Mouse (Mus musculus) lung, postnatal 0 days (tissue): Measurements from ENCODE around the gene Tmem125. TPM values are rescaled to one million over a fixed set of nuclear protein-coding genes. Genes with fewer than 3 reads are reported as not detected.

Experiments
- ATAC-seq: fragments of 200-750 bp; cut with Nextera tagmentation; 2 replicates; pipeline ENCODE4 v1.8.0; 2017; ENCODE audit warnings: moderate library complexity
- DNase-seq: peaks from one replicate; pipeline ENCODE4 v3.0.0-alpha.2; 2016; ENCODE audit warnings: low spot score
- H3K27ac ChIP-seq: fragments of 300-500 bp; sonication (generic); 2 replicates; pipeline ENCODE4 v1.5.1; 2014; ENCODE audit warnings: antibody characterized with exemption, mild to moderate bottlenecking, low read length, mixed read lengths
- H3K27me3 ChIP-seq: fragments of 300-500 bp; sonication (generic); replicated peaks from 2 replicates; pipeline ENCODE4 v1.6.1; 2014; ENCODE audit warnings: low read length, mixed read lengths; ENCODE audit not compliant: insufficient read depth
- H3K36me3 ChIP-seq: fragments of 300-500 bp; sonication (generic); 2 replicates; pipeline ENCODE4 v1.6.1; 2014; ENCODE audit warnings: low read length, mixed read lengths; ENCODE audit not compliant: insufficient read depth
- H3K4me1 ChIP-seq: fragments of 300-500 bp; sonication (generic); 2 replicates; pipeline ENCODE4 v1.6.1; 2014; ENCODE audit warnings: antibody characterized with exemption, low read depth, low read length, mixed read lengths; ENCODE audit not compliant: insufficient read depth
- H3K4me2 ChIP-seq: fragments of 300-500 bp; sonication (generic); replicated peaks from 2 replicates; pipeline ENCODE4 v1.6.1; 2014; ENCODE audit warnings: low read depth, mild to moderate bottlenecking, low read length, moderate library complexity, mixed read lengths
- H3K4me3 ChIP-seq: fragments of 300-500 bp; sonication (generic); 2 replicates; pipeline ENCODE4 v1.5.1; 2014; ENCODE audit warnings: low read depth, low read length
- H3K9ac ChIP-seq: fragments of 300-500 bp; sonication (generic); replicated peaks from 2 replicates; pipeline ENCODE4 v1.6.1; 2014; ENCODE audit warnings: low read depth, mild to moderate bottlenecking
- H3K9me3 ChIP-seq: fragments of 300-500 bp; sonication (generic); 2 replicates; pipeline ENCODE4 v1.6.1; 2016; ENCODE audit warnings: low read length, mixed read lengths
- CTCF ChIP-seq: IDR thresholded peaks from 2 replicates; pipeline ENCODE4 v1.5.1; 2016; ENCODE audit warnings: antibody characterized with exemption, mild to moderate bottlenecking
- EP300 ChIP-seq: IDR thresholded peaks from 2 replicates; pipeline ENCODE4 v1.6.1; 2016; ENCODE audit warnings: antibody characterized with exemption, mild to moderate bottlenecking, control low read depth
- WGBS: fragments of 180-500 bp; shearing (Covaris S2); extraction: QIAGEN DNeasy Blood & Tissue Kit; methylation state at CpG from one replicate; pipeline ENCODE4 v1.1.7; 2014; 5-methylcytosine and 5-hydroxymethylcytosine counted together
- polyA plus RNA-seq: library from polyadenylated mRNA; unstranded; fragments of >200 nt; fragmentation: Nextera tagmentation; extraction: Ambion mirVana; gene quantifications from 2 replicates; pipeline ENCODE4 v1.2.1, GENCODE M21; 2015

Tmem125 gene
- polyA plus RNA-seq, 1 experiment from 2014 or later, result 17.4 TPM

DNA sequence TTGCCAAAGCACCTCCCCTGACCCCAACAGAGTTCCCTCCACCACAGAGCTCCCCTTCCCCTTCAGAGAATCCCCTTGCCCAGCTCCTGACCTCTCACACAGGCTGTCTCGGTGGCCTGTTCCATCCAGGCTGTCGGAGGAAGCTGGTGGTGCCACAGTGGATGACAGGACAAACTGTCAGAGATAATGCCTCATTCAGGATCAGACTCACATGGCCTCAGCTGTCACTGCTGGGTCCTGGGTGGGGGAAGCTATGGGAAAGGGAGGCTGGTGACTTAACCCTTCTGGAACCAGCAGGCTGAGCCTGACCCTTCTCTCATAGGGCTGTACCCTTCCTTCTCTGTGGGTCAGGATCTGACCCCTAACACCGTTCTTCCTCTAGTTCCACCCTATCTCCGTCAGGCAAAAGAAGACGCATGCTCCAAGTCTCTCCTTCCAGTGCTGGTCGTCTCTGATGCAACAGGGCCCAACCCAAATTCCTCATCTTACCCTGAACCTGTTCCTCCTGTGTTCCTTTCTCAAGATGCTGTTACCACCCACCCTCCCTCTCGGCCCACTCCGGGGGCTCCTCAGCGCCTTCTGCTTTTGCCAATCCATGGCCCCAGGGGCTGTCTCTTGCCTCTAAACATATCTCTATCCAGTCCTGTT lies 1.2 kb downstream of the Tmem125 start:
- no peak for ATAC-seq
- peak overlapping the region; percentile 31; the same call in 1 of the 2 replicates for H3K4me3 ChIP-seq
- H3K27me3 ChIP-seq, result no peaks in the 10 kb centered on the region
- no peaks in the 10 kb centered on the region for H3K36me3 ChIP-seq
- no peak for TF ChIP-seq EP300
- TF ChIP-seq CTCF, result no peak
- no peaks in the 10 kb centered on the region for H3K9me3 ChIP-seq
- peak overlapping the region; percentile 83 for H3K27ac ChIP-seq
- DNase-seq, result peak; percentile 45
- WGBS, result 36% methylated on average over 9 of the region's 9 CpGs
- H3K4me1 ChIP-seq, result no peaks in the 10 kb centered on the region
- H3K4me2 ChIP-seq, result peak overlapping the region; percentile 65
- 0 out of 2 replicates have a peak overlapping the region, but pooled peaks have one; percentile 5 for H3K9ac ChIP-seq

GRCm38 (mm10) chr4:118539904-118540303 lies 3.9 kb downstream of the Tmem125 start:
- no peak for TF ChIP-seq CTCF
- no peak for TF ChIP-seq EP300
- Histone ChIP-seq H3K4me1 (no peaks in the 10 kb centered on the region), H3K4me3 (no peak overlapping the region), H3K36me3 (no peaks in the 10 kb centered on the region), H3K4me2 (no peak overlapping the region), H3K27me3 (no peaks in the 10 kb centered on the region), H3K9ac (no peak overlapping the region), H3K27ac (peak overlapping the region; percentile 32; the same call in 1 of the 2 replicates), H3K9me3 (no peaks in the 10 kb centered on the region)
- no peak for ATAC-seq
- no peak for DNase-seq
- WGBS, result 34% methylated on average over 10 of the region's 10 CpGs

DNA sequence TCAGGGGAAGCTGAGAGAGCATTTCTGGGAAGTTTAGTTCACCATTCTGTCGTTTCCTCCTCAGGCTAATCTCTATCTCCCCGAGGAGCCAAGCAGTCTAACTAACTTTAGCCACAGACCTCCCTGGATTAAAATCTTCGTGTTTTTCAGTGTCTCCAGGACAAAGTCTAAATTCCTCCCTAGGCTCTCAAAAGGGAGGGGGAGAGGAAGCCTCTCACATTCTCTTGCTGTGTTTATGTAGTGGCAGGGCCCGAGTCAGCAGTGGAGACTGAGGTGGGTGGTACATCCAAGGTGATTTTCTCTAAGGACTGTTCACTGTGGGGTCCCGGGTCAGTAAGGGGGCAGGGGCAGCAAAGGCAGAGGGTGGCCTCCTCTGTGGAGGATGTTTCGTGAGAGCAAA lies 6.0 kb downstream of the Tmem125 start:
- TF ChIP-seq CTCF (no peak), EP300 (no peak)
- DNase-seq (no peak), ATAC-seq (no peak)
- Histone ChIP-seq H3K36me3 (no peaks in the 10 kb centered on the region), H3K27me3 (no peaks in the 10 kb centered on the region), H3K9me3 (no peaks in the 10 kb centered on the region), H3K4me1 (no peaks in the 10 kb centered on the region), H3K4me3 (no peak overlapping the region), H3K9ac (no peak overlapping the region), H3K4me2 (no peak overlapping the region), H3K27ac (no peak overlapping the region)
- WGBS, result 33% methylated on average over 6 of the region's 6 CpGs

DNA sequence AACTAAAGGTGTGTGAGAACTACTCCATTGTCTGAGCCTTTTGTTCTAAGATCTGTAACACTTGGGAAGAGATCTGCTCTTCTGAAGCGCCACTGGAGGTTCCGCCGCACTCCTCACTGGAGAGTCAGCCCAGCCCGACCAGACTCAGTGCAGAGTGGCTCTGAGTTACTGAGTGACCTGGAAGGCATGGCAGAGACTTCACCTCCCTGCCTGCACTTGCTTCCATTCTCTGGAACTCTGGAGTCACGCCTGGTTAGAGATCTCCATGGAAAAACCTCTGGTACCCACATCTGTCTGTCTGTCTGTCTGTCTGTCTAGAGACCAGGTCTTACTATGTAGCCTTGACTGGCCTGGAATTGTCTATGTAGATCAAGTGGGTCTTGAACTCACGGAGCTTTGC lies 8.2 kb downstream of the Tmem125 start:
- no peaks in the 10 kb centered on the region for H3K4me1 ChIP-seq
- 75% methylated on average over 6 of the region's 6 CpGs for WGBS
- H3K4me3 ChIP-seq, result no peak overlapping the region
- no peak overlapping the region for H3K4me2 ChIP-seq
- ATAC-seq (no peak), DNase-seq (no peak)
- H3K9ac ChIP-seq, result no peak overlapping the region
- TF ChIP-seq EP300 (no peak), CTCF (no peak)
- no peaks in the 10 kb centered on the region for H3K9me3 ChIP-seq
- H3K27ac ChIP-seq, result no peak overlapping the region
- H3K36me3 ChIP-seq, result no peaks in the 10 kb centered on the region
- no peaks in the 10 kb centered on the region for H3K27me3 ChIP-seq

DNA sequence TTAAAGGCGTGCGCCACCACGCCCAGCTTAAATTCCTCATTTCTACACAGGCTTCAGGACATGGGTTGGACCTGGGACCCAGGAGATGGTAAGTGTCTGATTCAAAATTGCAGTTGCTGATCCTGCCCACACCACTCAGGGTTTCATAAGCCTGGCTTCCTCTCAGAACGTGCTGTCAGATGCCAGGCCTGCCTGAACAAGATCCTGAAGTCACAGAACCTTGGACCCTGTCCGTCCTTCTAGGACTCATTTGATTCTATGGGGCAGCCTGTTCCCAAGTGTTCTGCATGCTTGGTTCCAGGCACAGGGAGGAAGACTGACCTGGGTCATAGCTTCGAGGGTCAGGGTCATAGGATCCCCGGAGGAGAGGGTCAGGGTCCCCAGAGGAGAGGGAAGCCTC lies 10.2 kb downstream of the Tmem125 start:
- no peak for DNase-seq
- no peak overlapping the region for H3K4me2 ChIP-seq
- H3K27me3 ChIP-seq, result no peaks in the 10 kb centered on the region
- no peaks in the 10 kb centered on the region for H3K36me3 ChIP-seq
- TF ChIP-seq EP300 (no peak), CTCF (no peak)
- H3K4me3 ChIP-seq, result no peak overlapping the region
- H3K9ac ChIP-seq, result no peak overlapping the region
- no peaks in the 10 kb centered on the region for H3K9me3 ChIP-seq
- no peak for ATAC-seq
- 76% methylated on average over 7 of the region's 7 CpGs for WGBS
- H3K27ac ChIP-seq, result no peak overlapping the region
- no peaks in the 10 kb centered on the region for H3K4me1 ChIP-seq

DNA sequence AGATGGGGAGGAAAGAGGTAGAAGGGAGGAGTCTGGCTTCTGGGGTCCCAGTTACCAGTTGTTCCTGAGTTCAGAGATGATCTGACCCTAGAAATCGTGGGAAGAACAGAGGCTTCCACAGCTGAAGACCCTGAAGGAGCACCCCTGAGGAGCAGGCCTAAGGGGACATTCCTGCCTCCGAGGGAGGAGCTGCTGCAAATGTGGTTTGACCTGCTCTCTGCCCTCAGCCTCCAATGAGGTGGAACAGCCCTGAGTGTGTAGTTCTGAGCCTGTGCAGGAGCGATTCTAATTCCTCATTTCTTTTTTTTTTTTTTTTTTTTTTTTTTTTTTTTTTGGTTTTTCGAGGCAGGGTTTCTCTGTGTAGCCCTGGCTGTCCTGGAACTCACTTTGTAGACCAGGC lies 10.7 kb downstream of the Tmem125 start:
- no peak for DNase-seq
- no peak overlapping the region for H3K9ac ChIP-seq
- no peak for TF ChIP-seq CTCF
- TF ChIP-seq EP300, result no peak
- H3K27me3 ChIP-seq, result no peaks in the 10 kb centered on the region
- no peak overlapping the region for H3K4me2 ChIP-seq
- H3K4me1 ChIP-seq, result no peaks in the 10 kb centered on the region
- H3K36me3 ChIP-seq, result no peaks in the 10 kb centered on the region
- no peaks in the 10 kb centered on the region for H3K9me3 ChIP-seq
- 62% methylated on average over 3 of the region's 4 CpGs for WGBS
- no peak for ATAC-seq
- H3K4me3 ChIP-seq, result no peak overlapping the region
- H3K27ac ChIP-seq, result no peak overlapping the region

DNA sequence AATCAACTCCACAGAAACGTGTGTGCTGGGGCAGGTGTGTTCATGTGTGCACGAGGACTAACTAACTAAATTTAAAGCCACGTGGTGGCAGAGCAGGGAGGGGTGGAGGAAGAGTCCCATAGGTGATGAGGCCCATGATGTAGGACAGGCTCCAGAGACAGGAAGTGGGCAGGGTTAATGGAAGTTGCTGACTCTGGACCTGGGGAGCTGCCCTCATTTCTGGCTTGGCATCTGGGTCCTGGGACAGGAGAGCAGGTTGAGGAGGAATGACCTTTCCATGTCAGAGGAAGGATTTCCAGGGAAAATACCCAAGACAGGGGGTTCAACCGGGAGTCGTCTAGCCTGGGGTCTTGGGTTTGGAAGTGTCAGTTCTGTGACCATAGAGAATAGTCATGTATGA lies 11.2 kb downstream of the Tmem125 start:
- Histone ChIP-seq H3K4me2 (no peak overlapping the region), H3K4me1 (0 out of 2 replicates have a peak, but pooled peaks cover 1% of the 10 kb centered on the region), H3K36me3 (no peaks in the 10 kb centered on the region), H3K9me3 (no peaks in the 10 kb centered on the region), H3K27ac (no peak overlapping the region), H3K9ac (no peak overlapping the region), H3K27me3 (no peaks in the 10 kb centered on the region), H3K4me3 (no peak overlapping the region)
- no peak for DNase-seq
- ATAC-seq, result no peak
- 72% methylated on average over 5 of the region's 5 CpGs for WGBS
- TF ChIP-seq EP300 (no peak), CTCF (no peak)
